Mouse (Mus musculus): ENCODE measurements around the gene Tenm3.
A peak's percentile ranks its signal among the peaks of the same experiment; 100 is the strongest.

Gene Tenm3

GRCm38 (mm10) chr8:48803070-48803469 is 40.7 kb downstream of the Tenm3 start:
- DNase-seq, result no peak

GRCm38 (mm10) chr8:48802231-48802630 is 41.5 kb downstream of the Tenm3 start:
- DNase-seq, result no peak

GRCm38 (mm10) chr8:48797955-48798359 is 45.8 kb downstream of the Tenm3 start:
- peak; percentile 81 for DNase-seq

GRCm38 (mm10) chr8:48794285-48794684 is 49.5 kb downstream of the Tenm3 start:
- DNase-seq, result no peak

- no peak for DNase-seq
These were observed 50.0 kb downstream of the Tenm3 start for GRCm38 (mm10) chr8:48793729-48794128.

- no peak for DNase-seq
These were observed 51.0 kb downstream of the Tenm3 start for GRCm38 (mm10) chr8:48792587-48793326.

GRCm38 (mm10) chr8:48783308-48783707 is 60.4 kb downstream of the Tenm3 start:
- no peak for DNase-seq

GRCm38 (mm10) chr8:48780628-48781027 is 63.1 kb downstream of the Tenm3 start:
- no peak for DNase-seq

- no peak for DNase-seq
These were observed 64.6 kb downstream of the Tenm3 start for GRCm38 (mm10) chr8:48779194-48779593.

GRCm38 (mm10) chr8:48776081-48776480 is 67.7 kb downstream of the Tenm3 start:
- DNase-seq, result peak; percentile 36

- peak; percentile 30 for DNase-seq
These were observed 68.2 kb downstream of the Tenm3 start for GRCm38 (mm10) chr8:48775531-48776037.

GRCm38 (mm10) chr8:48774837-48775236 is 68.9 kb downstream of the Tenm3 start:
- DNase-seq, result peak; percentile 42

GRCm38 (mm10) chr8:48766545-48767234 is 77.1 kb downstream of the Tenm3 start:
- DNase-seq, result peak; percentile 41

- DNase-seq, result no peak
These were observed 78.5 kb downstream of the Tenm3 start for GRCm38 (mm10) chr8:48765212-48765611.

- DNase-seq, result no peak
These were observed 79.7 kb downstream of the Tenm3 start for GRCm38 (mm10) chr8:48764011-48764410.

- no peak for DNase-seq
These were observed 86.9 kb downstream of the Tenm3 start for GRCm38 (mm10) chr8:48756874-48757273.

- DNase-seq, result no peak
These were observed 88.3 kb downstream of the Tenm3 start for GRCm38 (mm10) chr8:48755492-48755891.

- no peak for DNase-seq
These were observed 88.8 kb downstream of the Tenm3 start for GRCm38 (mm10) chr8:48754959-48755358.

- DNase-seq, result no peak
These were observed 91.8 kb downstream of the Tenm3 start for GRCm38 (mm10) chr8:48751965-48752364.

GRCm38 (mm10) chr8:48748503-48749059 is 95.2 kb downstream of the Tenm3 start:
- no peak for DNase-seq

GRCm38 (mm10) chr8:48743912-48744311 is 99.8 kb downstream of the Tenm3 start:
- no peak for DNase-seq

GRCm38 (mm10) chr8:48742741-48743140 is 101.0 kb downstream of the Tenm3 start:
- no peak for DNase-seq

- DNase-seq, result peak; percentile 27
These were observed 102.8 kb downstream of the Tenm3 start for GRCm38 (mm10) chr8:48740951-48741350.

Data from retina, postnatal 1 day (tissue).